Mouse (Mus musculus) heart, adult 2 months (tissue): Measurements from ENCODE around the gene Sh3kbp1. TPM values are rescaled to one million over a fixed set of nuclear protein-coding genes. Genes with fewer than 3 reads are reported as not detected.

ENCODE experiments used
- DNase-seq, 2 experiments: peaks; one replicate each; pipeline ENCODE4 v3.0.0; 2021
- H3K27ac ChIP-seq: fragments of 200-600 bp; 2 replicates; pipeline ENCODE4 v1.8.1; 2022
- H3K27me3 ChIP-seq: fragments of 200-500 bp; 2 replicates; pipeline ENCODE4 v1.6.1; 2012; ENCODE audit warnings: mild to moderate bottlenecking, low read length, inconsistent platforms, mixed read lengths; ENCODE audit not compliant: control insufficient read depth, insufficient read depth
- H3K36me3 ChIP-seq: fragments of 200-500 bp; 2 replicates; pipeline ENCODE4 v1.6.1; 2012; ENCODE audit warnings: low read length, inconsistent platforms; ENCODE audit not compliant: control insufficient read depth, insufficient read depth
- H3K4me1 ChIP-seq: fragments of 200-500 bp; 2 replicates; pipeline ENCODE4 v1.6.1; 2011; ENCODE audit warnings: low read length; ENCODE audit not compliant: control insufficient read depth, insufficient read depth
- H3K4me3 ChIP-seq: fragments of 200-600 bp; 2 replicates; pipeline ENCODE4 v1.8.1; 2022
- H3K79me2 ChIP-seq: fragments of 200-500 bp; replicated peaks from 2 replicates; pipeline ENCODE4 v1.6.1; 2012; ENCODE audit warnings: mild to moderate bottlenecking, inconsistent platforms, low read length, moderate library complexity, mixed read lengths; ENCODE audit not compliant: control insufficient read depth, insufficient read depth
- H3K9ac ChIP-seq: fragments of 200-500 bp; 2 replicates; pipeline ENCODE4 v1.6.1; 2012; ENCODE audit warnings: low read depth, mild to moderate bottlenecking, control low read depth, inconsistent platforms, low read length, mixed read lengths
- CTCF ChIP-seq: fragments of 200-600 bp; IDR thresholded peaks from 2 replicates; pipeline ENCODE4 v1.8.1; 2022; ENCODE audit warnings: antibody characterized with exemption, mild to moderate bottlenecking, moderate library complexity
- EP300 ChIP-seq: fragments of 200-500 bp; IDR thresholded peaks from 2 replicates; pipeline ENCODE4 v1.6.1; 2011; ENCODE audit warnings: low read depth, low read length, control low read depth; ENCODE audit not compliant: insufficient read depth
- POLR2A ChIP-seq: fragments of 200-500 bp; IDR thresholded peaks from 2 replicates; pipeline ENCODE4 v1.6.1; 2011; ENCODE audit warnings: mild to moderate bottlenecking, low read depth, low read length, control low read depth; ENCODE audit not compliant: insufficient read depth
- WGBS: fragments of 180-500 bp; shearing (Covaris S2); methylation state at CpG from one replicate; pipeline ENCODE4 v1.1.7; 2018; 5-methylcytosine and 5-hydroxymethylcytosine counted together
- intact Hi-C: fragments of 180-260 bp; cut with DNase I; formaldehyde crosslinking; loops from one replicate; pipeline ENCODE4 v1.15.1; 2025
- polyA plus RNA-seq: library from polyadenylated mRNA; depleted of rRNA; stranded (reverse); fragments of >200 nt; gene quantifications from 2 replicates; pipeline ENCODE4 v1.2.3, GENCODE M21; 2012
- total RNA-seq, 2 experiments: library from RNA; stranded (reverse); gene quantifications; 2 replicates each; pipeline ENCODE4 v1.2.3; 2021

Gene Sh3kbp1
- total and polyA plus RNA-seq, 3 experiments, result 105 to 149 (median 132) TPM

DNA sequence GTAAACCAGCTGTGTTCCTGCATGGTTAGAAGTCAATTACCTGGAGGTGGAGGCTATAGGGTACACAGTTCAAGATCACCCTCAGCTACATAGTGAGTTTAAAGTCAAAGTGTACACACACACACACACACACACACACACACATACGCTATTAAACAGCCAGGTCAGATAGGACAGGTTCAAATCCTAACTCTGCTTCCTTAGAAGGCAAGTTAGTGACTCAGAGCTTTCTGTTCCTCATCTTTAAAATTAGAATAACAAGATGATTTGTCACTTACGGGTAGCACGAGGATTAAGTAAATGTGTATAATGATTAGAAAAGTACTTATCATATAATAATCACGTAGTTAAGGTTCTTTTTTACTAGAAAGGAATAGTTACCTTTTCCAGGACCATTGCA is 208.2 kb downstream of the Sh3kbp1 start:
- intact Hi-C loops, result no loop called here
- 79% methylated on average over 4 of the region's 4 CpGs for WGBS
- no peaks in the 10 kb centered on the region for H3K36me3 ChIP-seq
- no peak overlapping the region for H3K27ac ChIP-seq
- no peaks in the 10 kb centered on the region for H3K27me3 ChIP-seq
- no peaks in the 10 kb centered on the region for H3K4me1 ChIP-seq
- H3K4me3 ChIP-seq, result no peak overlapping the region
- no peak for DNase-seq
- TF ChIP-seq EP300, result no peak
- TF ChIP-seq POLR2A, result no peak
- TF ChIP-seq CTCF, result no peak
- no peaks in the 10 kb centered on the region for H3K79me2 ChIP-seq
- H3K9ac ChIP-seq, result no peak overlapping the region

DNA sequence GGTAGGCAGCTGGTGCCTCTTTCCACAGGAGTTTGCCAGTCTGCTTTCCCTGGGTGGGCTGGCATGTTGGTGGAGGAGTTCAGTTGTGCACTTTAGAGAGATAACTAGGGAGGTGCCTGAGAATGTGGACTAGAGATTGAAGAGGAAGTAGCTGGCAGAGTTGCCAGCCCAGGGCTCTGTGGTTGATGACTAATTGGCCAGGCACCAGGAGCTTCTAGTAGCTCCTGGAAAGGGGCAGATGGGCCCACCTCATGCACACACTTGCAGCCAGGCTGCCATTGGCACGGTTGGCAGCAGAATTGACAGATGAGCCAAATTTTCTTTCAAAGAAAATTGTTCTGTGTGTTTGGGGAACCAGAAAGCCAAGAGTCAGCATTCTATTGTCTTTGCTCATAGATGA is 210.3 kb downstream of the Sh3kbp1 start:
- no peaks in the 10 kb centered on the region for H3K79me2 ChIP-seq
- no peaks in the 10 kb centered on the region for H3K4me1 ChIP-seq
- no peak overlapping the region for H3K4me3 ChIP-seq
- no peak for TF ChIP-seq POLR2A
- no peak for TF ChIP-seq EP300
- no peak for TF ChIP-seq CTCF
- no peaks in the 10 kb centered on the region for H3K27me3 ChIP-seq
- no peaks in the 10 kb centered on the region for H3K36me3 ChIP-seq
- 72% methylated on average over 1 of the region's 1 CpGs for WGBS
- DNase-seq, result peak; percentile 21 to 23
- H3K9ac ChIP-seq, result no peak overlapping the region
- intact Hi-C loops, result no loop called here
- no peak overlapping the region for H3K27ac ChIP-seq

DNA sequence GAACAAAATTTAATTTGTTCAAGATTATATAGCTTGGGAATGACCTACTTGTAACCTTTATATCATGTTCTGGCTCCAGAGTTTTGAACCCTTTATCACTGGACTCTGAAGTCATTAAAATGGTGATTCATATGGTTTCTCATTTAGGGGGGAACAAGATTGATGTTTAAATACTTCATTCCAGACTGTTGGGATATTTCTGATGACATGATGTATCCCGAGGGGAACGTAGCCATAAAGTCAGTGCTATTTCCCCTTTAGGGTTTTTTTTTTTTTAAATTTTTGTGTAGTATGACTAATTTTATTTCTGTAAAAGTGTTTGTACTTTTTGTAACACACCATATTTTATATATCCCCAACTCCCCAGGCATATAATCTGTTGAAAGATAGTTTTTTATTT is 212.7 kb downstream of the Sh3kbp1 start:
- no peaks in the 10 kb centered on the region for H3K36me3 ChIP-seq
- WGBS, result 48% methylated on average over 2 of the region's 2 CpGs
- DNase-seq, result no peak
- intact Hi-C loops, result no loop called here
- H3K4me1 ChIP-seq, result no peaks in the 10 kb centered on the region
- no peak for TF ChIP-seq EP300
- TF ChIP-seq CTCF, result no peak
- TF ChIP-seq POLR2A, result no peak
- H3K27ac ChIP-seq, result no peak overlapping the region
- H3K4me3 ChIP-seq, result no peak overlapping the region
- no peaks in the 10 kb centered on the region for H3K79me2 ChIP-seq
- H3K27me3 ChIP-seq, result no peaks in the 10 kb centered on the region
- H3K9ac ChIP-seq, result no peak overlapping the region

DNA sequence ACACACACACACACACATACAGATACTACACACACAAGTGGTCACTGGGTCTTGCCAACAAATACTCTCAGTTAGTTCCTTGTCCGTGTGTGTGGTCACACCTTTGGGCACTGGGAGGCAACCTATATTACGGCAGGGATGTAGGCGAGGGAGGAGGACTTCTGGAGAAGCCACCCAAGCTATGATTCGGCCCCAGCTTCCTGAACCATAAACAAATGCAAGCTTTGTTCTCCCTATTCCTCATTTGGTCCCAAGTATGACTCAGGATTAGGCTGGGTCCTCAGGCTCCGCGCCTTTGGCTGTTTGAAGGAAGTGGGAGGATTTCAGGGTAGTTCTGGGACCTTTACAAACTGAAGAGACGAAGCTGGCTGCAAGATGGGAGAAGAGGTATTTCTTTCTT is 213.2 kb downstream of the Sh3kbp1 start:
- H3K4me3 ChIP-seq, result no peak overlapping the region
- no peaks in the 10 kb centered on the region for H3K79me2 ChIP-seq
- H3K27ac ChIP-seq, result no peak overlapping the region
- no peak overlapping the region for H3K9ac ChIP-seq
- peak in 1 of 2 experiments; percentile 13 for DNase-seq
- intact Hi-C loops, result no loop called here
- no peaks in the 10 kb centered on the region for H3K27me3 ChIP-seq
- 46% methylated on average over 7 of the region's 7 CpGs for WGBS
- H3K36me3 ChIP-seq, result no peaks in the 10 kb centered on the region
- no peaks in the 10 kb centered on the region for H3K4me1 ChIP-seq
- TF ChIP-seq POLR2A (no peak), EP300 (no peak), CTCF (no peak)

DNA sequence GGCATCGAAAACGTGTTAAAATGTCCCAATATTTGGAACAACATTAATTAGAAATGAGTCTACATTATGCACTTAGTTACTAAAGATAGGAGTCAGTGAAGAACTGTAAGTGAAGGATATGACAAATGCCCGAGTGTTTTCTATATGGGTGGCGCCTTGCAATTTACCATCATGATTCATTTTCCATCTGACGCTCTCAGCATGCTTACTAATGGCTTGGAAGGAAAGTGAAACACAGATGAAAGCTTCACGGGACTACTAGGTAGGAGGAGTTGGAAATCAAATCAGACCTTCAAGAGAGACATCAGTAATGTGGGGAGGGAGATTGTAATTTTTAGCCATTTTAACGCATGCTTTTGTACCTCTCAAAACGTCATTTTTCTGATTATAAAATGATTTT is 223.7 kb downstream of the Sh3kbp1 start:
- no peaks in the 10 kb centered on the region for H3K4me1 ChIP-seq
- H3K9ac ChIP-seq, result no peak overlapping the region
- H3K4me3 ChIP-seq, result no peak overlapping the region
- intact Hi-C loops, result no loop called here
- TF ChIP-seq POLR2A (no peak), CTCF (no peak), EP300 (no peak)
- no peaks in the 10 kb centered on the region for H3K79me2 ChIP-seq
- H3K36me3 ChIP-seq, result no peaks in the 10 kb centered on the region
- no peaks in the 10 kb centered on the region for H3K27me3 ChIP-seq
- 80% methylated on average over 8 of the region's 8 CpGs for WGBS
- DNase-seq, result no peak
- no peak overlapping the region for H3K27ac ChIP-seq

DNA sequence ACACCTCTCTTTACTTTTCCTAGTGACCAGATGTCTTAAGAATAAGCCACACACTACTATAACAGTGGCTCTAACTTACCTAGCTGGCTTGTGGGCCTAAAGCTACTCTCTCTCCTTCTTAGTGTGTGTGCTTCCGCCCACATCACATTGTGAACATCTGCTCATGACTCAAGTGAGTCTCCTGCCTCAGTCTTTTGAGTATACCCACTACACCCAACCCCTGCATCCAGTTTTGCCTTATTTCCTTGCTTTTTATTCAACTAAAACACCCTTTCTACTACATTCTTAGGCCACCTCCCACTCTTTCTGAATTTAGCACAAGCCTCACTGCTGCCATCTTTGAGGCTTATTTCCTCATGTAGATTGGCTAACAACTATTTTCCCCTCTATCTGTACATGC is 229.8 kb downstream of the Sh3kbp1 start:
- intact Hi-C loops, result no loop called here
- TF ChIP-seq POLR2A (no peak), EP300 (no peak), CTCF (no peak)
- WGBS, result 74% methylated on average over 1 of the region's 1 CpGs
- no peaks in the 10 kb centered on the region; the same call in 1 of the 2 replicates for H3K4me1 ChIP-seq
- H3K9ac ChIP-seq, result no peak overlapping the region
- no peak for DNase-seq
- no peak overlapping the region for H3K4me3 ChIP-seq
- no peak overlapping the region for H3K27ac ChIP-seq
- no peaks in the 10 kb centered on the region for H3K36me3 ChIP-seq
- H3K79me2 ChIP-seq, result no peaks in the 10 kb centered on the region
- no peaks in the 10 kb centered on the region for H3K27me3 ChIP-seq
